Mouse (Mus musculus): ENCODE data around the gene Rexo1. TPM values are rescaled to one million over a fixed set of nuclear protein-coding genes. Genes with fewer than 3 reads are reported as not detected.

The Rexo1 gene
- polyA plus RNA-seq, 1 experiment from 2014 or later = 29.5 TPM

DNA sequence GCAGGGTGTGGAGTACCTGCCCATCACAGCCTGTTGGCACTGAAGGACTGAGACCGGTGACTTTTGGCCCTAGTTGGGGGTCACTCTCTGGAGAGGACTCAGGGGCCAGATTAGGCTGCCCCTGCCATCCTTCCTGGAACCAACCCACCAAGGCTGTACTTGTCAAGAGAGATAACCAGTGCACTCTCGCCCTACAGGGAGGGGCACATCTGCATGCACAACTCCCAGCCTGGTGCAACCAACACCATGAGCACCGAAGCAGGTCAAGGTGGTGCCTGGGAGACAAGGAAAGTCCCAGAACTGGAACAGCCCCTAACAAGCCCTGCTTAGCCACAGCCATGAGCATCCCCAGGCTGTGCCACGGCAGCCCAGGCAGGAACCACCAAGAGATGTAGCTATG, 14.4 kb downstream of the Rexo1 start:
- WGBS = 93% methylated on average over 4 of the region's 4 CpGs
- H3K4me2 ChIP-seq = no peak overlapping the region
- H3K27ac ChIP-seq = no peak overlapping the region
- H3K9ac ChIP-seq = no peak overlapping the region
- H3K4me1 ChIP-seq = peaks cover 6% of the 10 kb centered on the region
- no peak for ATAC-seq (replicated peaks; ENCODE audit: low FRiP score)
- H3K4me3 ChIP-seq (replicated peaks) = no peak overlapping the region
- no peaks in the 10 kb centered on the region for H3K9me3 ChIP-seq (replicated peaks)
- H3K27me3 ChIP-seq = no peaks in the 10 kb centered on the region
- H3K36me3 ChIP-seq = peaks cover 90% of the 10 kb centered on the region

DNA sequence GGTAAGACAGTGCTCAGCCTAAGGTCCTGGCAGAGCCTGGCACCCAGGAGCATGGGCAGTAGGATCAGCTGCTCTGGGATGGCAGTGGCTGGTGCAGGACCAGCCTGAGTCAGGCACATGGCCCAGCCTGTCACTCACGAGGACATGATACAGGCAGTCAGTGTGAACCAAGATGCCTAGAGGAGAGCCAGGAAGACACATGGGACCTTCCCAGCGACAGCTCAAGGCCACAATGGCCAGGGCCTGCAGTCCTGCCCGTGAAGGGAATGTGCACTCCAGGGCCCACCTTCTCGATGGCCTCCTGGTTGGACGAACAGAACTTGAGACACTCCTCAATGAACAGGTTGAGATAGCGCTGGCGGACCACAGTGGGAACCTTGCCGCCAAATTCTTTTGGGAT, 15.8 kb downstream of the Rexo1 start:
- Histone ChIP-seq H3K9me3 (replicated peaks) (no peaks in the 10 kb centered on the region), H3K4me3 (replicated peaks) (no peak overlapping the region), H3K27ac (no peak overlapping the region), H3K36me3 (peaks cover 97% of the 10 kb centered on the region), H3K4me1 (peaks cover 6% of the 10 kb centered on the region), H3K9ac (no peak overlapping the region), H3K27me3 (no peaks in the 10 kb centered on the region), H3K4me2 (no peak overlapping the region)
- 93% methylated on average over 8 of the region's 8 CpGs for WGBS
- ATAC-seq (replicated peaks; ENCODE audit: low FRiP score) = no peak

DNA sequence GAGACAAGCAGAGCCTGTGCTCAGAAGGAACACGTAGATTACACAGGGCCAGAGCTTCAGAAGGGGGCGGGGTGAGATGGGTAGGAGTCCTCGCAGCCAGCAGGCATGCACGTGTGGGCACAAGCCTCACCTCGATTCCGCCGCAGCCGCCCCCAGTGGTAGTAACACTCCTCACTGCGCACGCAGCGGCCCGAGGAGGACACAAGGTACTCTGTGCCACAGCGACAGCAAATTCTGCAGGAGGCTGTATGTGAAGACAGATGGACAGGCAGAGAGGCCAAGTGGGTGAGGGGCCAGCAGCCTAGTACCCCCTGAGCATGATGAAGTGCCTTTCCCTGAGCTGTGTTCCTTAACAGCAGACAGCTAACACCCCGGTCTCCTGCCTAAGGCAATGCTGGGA, 17.5 kb downstream of the Rexo1 start:
- 95% methylated on average over 14 of the region's 14 CpGs for WGBS
- ATAC-seq (replicated peaks; ENCODE audit: low FRiP score) = no peak
- no peak overlapping the region for H3K4me3 ChIP-seq (replicated peaks)
- H3K36me3 ChIP-seq = peaks cover 79% of the 10 kb centered on the region
- H3K4me2 ChIP-seq = no peak overlapping the region
- no peaks in the 10 kb centered on the region for H3K27me3 ChIP-seq
- no peak overlapping the region for H3K27ac ChIP-seq
- H3K9me3 ChIP-seq (replicated peaks) = no peaks in the 10 kb centered on the region
- no peak overlapping the region for H3K9ac ChIP-seq
- H3K4me1 ChIP-seq = peaks cover 16% of the 10 kb centered on the region

DNA sequence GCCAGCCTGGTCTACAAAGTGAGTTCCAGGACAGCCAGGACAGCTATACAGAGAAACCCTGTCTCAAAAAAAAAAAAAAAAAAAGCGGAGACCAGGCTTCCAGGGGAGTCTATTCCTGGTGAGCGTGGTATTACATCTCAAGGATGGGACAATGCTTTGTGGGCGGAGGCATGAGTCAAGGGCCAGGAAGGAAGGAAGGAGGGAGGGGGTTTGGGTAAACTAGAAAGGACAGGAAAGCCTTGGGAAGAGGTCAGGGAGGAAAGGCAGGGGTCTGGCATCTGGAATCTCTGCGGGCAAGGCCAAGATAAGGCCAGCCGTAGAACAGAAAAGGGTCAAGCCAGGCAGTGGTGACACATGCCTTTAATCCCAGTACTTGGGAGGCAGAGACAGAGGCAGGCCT, 21.9 kb downstream of the Rexo1 start:
- Histone ChIP-seq H3K9me3 (replicated peaks) (no peaks in the 10 kb centered on the region), H3K27me3 (peaks cover 33% of the 10 kb centered on the region), H3K9ac (no peak overlapping the region), H3K4me2 (peak overlapping the region; percentile 61), H3K4me1 (peaks cover 32% of the 10 kb centered on the region), H3K4me3 (replicated peaks) (no peak overlapping the region), H3K27ac (no peak overlapping the region), H3K36me3 (peaks cover 36% of the 10 kb centered on the region)
- ATAC-seq (replicated peaks; ENCODE audit: low FRiP score) = no peak
- 50% methylated on average over 5 of the region's 5 CpGs for WGBS

DNA sequence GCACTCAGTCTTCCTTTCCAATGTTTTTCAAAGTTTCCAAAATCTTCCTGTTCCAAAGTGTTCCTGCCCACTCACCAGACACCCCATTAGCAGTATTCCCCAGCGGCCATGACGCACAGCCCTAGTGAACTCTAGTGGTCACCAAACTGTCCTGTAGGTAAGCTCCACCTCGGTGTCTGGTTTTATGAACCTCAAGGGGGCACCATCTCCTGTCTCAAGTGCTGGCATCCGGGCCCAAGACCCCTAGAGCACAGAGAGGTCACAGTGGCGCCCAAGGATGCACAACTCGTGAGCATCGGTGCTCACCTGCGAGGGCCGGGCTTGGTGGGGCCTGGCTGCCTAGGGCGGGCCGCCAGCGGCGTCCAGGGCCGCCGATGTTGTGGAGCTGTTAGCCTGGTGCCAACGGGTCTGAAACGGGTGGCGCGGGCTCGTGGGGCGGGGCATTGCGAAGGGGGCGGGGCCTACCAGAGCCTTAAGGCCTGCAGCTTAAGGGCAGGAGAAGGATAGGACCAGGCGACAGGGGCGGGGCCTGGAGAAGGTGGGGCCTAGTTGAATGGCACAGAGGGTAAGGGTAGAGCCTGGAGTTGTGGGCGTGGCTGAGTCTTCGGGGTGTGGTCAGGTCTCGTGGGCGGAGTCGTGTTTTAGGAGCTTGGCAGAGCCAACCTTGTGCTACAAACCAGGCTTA, 22.5 kb downstream of the Rexo1 start, which contains the start of gene Atp8b3:
TSS of gene Atp8b3 (minus strand) at position 415 of the 685 bp plus-strand sequence.
- no peaks in the 10 kb centered on the region for H3K9me3 ChIP-seq (replicated peaks)
- H3K27ac ChIP-seq = peak within 1 kb of the TSS; percentile 66; the same call in 1 of the 2 replicates
- H3K36me3 ChIP-seq = peaks cover 29% of the 10 kb centered on the region
- peak; percentile 89 for ATAC-seq (replicated peaks; ENCODE audit: low FRiP score)
- peaks cover 35% of the 10 kb centered on the region for H3K27me3 ChIP-seq
- under 1% methylated on average over 30 of the region's 30 CpGs for WGBS
- H3K4me3 ChIP-seq (replicated peaks) = peak within 1 kb of the TSS; percentile 39
- peaks cover 32% of the 10 kb centered on the region for H3K4me1 ChIP-seq
- peak within 1 kb of the TSS; percentile 61 for H3K4me2 ChIP-seq
- H3K9ac ChIP-seq = no peak within 1 kb of the TSS

DNA sequence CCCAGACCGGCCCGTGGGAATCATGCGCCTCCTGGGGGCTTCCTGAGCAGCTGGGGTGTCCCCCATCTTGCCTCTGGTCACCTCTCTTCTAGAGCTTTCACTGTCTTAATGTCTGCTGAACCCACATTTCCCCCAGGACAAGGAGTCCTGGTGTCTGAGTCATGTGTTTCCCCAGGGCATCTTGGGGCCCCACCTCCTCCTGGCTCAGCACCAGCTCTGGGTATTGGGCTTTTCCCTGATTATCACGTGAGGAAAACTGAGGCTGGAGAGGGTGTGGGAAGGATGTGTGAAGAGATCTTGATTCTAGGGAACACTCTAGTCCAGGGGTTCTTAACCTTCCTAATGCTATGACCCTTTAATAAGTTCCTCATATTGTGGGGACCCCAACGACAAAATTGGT, 23.2 kb downstream of the Rexo1 start:
- no peak for ATAC-seq (replicated peaks; ENCODE audit: low FRiP score)
- no peak overlapping the region for H3K4me3 ChIP-seq (replicated peaks)
- 53% methylated on average over 5 of the region's 5 CpGs for WGBS
- H3K9ac ChIP-seq = no peak overlapping the region
- peaks cover 35% of the 10 kb centered on the region for H3K27me3 ChIP-seq
- no peak overlapping the region for H3K27ac ChIP-seq
- peaks cover 36% of the 10 kb centered on the region for H3K4me1 ChIP-seq
- peaks cover 22% of the 10 kb centered on the region for H3K36me3 ChIP-seq
- no peak overlapping the region for H3K4me2 ChIP-seq
- H3K9me3 ChIP-seq (replicated peaks) = no peaks in the 10 kb centered on the region

DNA sequence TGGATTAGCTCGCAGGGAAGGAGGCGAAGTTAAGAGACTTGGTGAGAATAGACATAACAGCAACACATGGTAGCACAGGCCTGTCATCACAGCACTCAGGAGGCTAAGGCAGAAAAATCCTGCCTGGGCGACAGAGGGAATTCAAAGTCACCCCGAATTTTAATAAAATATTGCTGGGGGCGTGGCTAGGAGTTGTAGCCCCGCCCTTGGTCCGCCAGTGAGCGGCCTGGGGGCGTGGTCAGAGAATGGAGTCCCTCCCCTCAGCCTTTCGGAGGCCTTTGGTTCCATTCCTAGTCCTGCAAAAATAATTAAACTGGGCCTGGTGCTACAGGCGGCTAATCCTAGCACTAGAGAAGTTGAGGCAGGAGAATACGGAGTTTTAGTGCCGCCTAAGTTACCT, 25.6 kb downstream of the Rexo1 start:
- H3K36me3 ChIP-seq = no peaks in the 10 kb centered on the region
- H3K27me3 ChIP-seq = peaks cover 35% of the 10 kb centered on the region
- 9% methylated on average over 13 of the region's 13 CpGs for WGBS
- H3K4me1 ChIP-seq = peaks cover 36% of the 10 kb centered on the region
- ATAC-seq (replicated peaks; ENCODE audit: low FRiP score) = no peak
- H3K4me3 ChIP-seq (replicated peaks) = no peak overlapping the region
- no peaks in the 10 kb centered on the region for H3K9me3 ChIP-seq (replicated peaks)
- no peak overlapping the region for H3K9ac ChIP-seq
- H3K27ac ChIP-seq = no peak overlapping the region
- peak overlapping the region; percentile 47 for H3K4me2 ChIP-seq

DNA sequence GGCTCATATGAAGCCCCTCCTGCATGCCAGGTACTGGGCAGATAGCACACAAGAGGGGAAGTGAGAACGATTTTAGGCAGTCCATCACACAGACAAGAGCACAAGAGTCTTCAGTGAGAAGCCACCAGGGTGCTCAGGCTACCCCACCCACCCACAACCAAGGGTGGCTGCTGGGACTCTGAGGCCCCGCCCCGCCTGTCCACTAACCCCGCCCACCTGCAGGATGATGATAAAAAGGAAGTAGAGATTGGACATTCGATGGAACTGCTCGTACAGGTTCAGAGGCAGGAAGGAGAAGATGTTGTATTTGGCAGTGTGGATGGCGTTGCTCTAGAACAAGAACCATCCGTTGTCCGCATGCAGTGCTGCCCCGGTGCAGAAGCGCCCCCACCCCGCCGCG, 26.3 kb downstream of the Rexo1 start:
- H3K9me3 ChIP-seq (replicated peaks) = no peaks in the 10 kb centered on the region
- H3K4me2 ChIP-seq = peak overlapping the region; percentile 47
- H3K36me3 ChIP-seq = no peaks in the 10 kb centered on the region
- no peak overlapping the region for H3K27ac ChIP-seq
- H3K4me1 ChIP-seq = peaks cover 33% of the 10 kb centered on the region
- H3K4me3 ChIP-seq (replicated peaks) = 0 out of 2 replicates have a peak overlapping the region, but pooled peaks have one; percentile 13
- 8% methylated on average over 14 of the region's 14 CpGs for WGBS
- peaks cover 35% of the 10 kb centered on the region for H3K27me3 ChIP-seq
- ATAC-seq (replicated peaks; ENCODE audit: low FRiP score) = no peak
- no peak overlapping the region for H3K9ac ChIP-seq

DNA sequence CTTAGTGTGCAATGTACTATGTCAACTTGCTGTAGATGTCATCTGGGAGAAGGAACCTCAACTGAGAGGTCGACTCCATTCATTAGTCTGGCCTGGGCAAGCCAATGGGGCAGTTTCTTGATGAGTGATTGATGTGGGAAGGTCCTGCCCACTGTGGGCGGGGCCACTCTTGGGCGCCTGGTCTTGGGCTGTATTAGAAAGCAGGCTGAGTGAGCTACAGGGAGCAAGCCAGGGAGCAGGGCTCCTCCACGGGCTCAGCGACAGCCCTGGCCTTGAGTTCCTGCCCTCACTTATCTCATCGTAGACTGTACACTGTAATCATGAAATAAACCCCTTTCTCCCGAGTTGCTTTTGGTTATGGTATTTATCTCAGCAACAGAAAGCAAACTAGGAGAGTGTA, 27.7 kb downstream of the Rexo1 start:
- peaks cover 35% of the 10 kb centered on the region for H3K27me3 ChIP-seq
- no peaks in the 10 kb centered on the region for H3K9me3 ChIP-seq (replicated peaks)
- no peak overlapping the region for H3K4me2 ChIP-seq
- H3K36me3 ChIP-seq = no peaks in the 10 kb centered on the region
- H3K9ac ChIP-seq = no peak overlapping the region
- H3K4me1 ChIP-seq = peaks cover 23% of the 10 kb centered on the region
- H3K27ac ChIP-seq = no peak overlapping the region
- H3K4me3 ChIP-seq (replicated peaks) = no peak overlapping the region
- WGBS = 13% methylated on average over 7 of the region's 7 CpGs
- ATAC-seq (replicated peaks; ENCODE audit: low FRiP score) = 0 out of 2 replicates have a peak, but pooled peaks have one; percentile 20

DNA sequence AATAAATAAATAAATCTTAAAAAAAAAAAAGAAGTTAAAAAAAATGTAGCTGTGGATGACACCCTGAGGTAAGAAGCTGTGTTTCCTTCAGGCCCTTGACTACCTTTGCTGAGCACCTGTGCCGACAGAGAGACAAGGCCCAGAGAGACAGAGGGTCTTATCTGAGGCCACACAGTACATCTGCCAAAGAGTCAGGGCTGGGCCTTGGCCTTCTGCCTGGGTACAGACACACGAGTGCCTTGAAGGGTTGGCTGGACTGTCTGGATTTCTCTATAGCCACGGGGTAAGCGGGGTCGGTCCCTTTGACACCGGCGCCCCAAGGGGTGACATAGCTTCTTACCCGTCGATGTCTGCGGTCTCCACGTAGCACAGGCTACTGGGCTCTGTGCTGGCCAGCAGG, 28.6 kb downstream of the Rexo1 start:
- no peaks in the 10 kb centered on the region for H3K36me3 ChIP-seq
- ATAC-seq (replicated peaks; ENCODE audit: low FRiP score) = no peak
- H3K4me2 ChIP-seq = no peak overlapping the region
- no peak overlapping the region for H3K27ac ChIP-seq
- H3K4me1 ChIP-seq = peaks cover 20% of the 10 kb centered on the region
- 88% methylated on average over 11 of the region's 11 CpGs for WGBS
- no peak overlapping the region for H3K4me3 ChIP-seq (replicated peaks)
- no peaks in the 10 kb centered on the region for H3K9me3 ChIP-seq (replicated peaks)
- H3K9ac ChIP-seq = no peak overlapping the region
- H3K27me3 ChIP-seq = peaks cover 28% of the 10 kb centered on the region

DNA sequence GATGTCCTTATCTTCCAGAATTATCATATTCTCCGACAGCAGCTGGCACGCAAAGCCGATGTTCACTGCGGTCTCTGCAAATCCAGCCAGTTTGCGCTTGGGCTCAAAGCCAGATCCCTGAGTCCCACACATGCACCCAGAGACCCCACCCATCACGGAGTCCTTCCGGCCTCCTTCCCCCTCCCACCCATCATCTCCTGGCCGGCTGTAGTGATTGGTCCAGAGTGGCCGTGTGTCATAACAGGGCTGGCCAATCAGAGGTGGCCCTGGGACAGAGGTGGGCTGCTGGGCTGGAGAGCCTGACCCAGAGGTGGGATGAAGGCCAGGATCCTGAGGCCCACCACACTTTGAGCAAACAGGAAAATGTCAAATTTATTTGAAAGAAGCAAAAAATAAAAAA, 35.2 kb downstream of the Rexo1 start:
- Histone ChIP-seq H3K36me3 (no peaks in the 10 kb centered on the region), H3K9me3 (replicated peaks) (no peaks in the 10 kb centered on the region), H3K4me1 (peaks cover 6% of the 10 kb centered on the region; the same call in 1 of the 2 replicates), H3K27me3 (no peaks in the 10 kb centered on the region), H3K4me2 (peak overlapping the region; percentile 46), H3K4me3 (replicated peaks) (peak overlapping the region; percentile 21), H3K27ac (no peak overlapping the region), H3K9ac (no peak overlapping the region)
- no peak; the same call in 1 of the 2 replicates for ATAC-seq (replicated peaks; ENCODE audit: low FRiP score)
- WGBS = 30% methylated on average over 9 of the region's 9 CpGs

DNA sequence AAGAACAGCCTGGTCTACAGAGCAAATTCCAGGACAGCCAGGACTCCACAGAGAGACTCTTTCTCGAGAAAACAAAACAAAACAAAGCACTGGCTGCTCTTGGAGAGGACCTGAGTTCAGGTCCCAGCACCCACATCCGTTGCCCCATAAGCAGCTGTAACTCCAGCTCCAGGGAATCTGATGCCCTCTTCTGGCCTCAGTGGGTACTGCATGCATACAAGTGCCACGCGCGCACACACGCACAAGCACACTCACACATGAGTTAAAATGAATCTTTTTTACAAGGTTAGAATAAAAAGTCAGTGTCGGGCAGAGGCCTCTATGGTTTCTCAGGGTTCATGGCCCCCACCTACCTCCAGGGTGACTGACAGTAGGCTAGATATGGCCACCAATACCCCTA, 38.1 kb downstream of the Rexo1 start:
- WGBS = 92% methylated on average over 7 of the region's 7 CpGs
- H3K4me2 ChIP-seq = no peak overlapping the region

DNA sequence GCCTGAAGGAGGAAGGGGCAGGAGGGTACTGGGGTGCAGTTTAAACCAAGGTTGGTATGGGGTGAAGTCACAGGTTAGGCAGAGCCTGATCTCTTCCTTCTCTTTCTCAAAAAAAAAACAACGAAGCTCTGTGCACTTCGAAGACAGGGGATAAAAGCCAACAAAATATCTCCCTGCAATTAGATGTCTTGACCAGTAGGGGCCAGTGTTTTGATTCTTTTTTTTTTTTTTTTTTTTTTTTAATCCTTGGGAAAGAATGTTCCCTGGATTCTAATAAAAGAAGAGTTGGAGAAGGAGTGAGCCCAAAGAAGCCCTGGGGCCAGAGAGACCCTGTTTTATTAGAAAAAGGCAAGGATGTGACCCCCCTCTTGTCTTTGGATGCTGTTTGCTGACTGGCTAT, 42.1 kb downstream of the Rexo1 start:
- Histone ChIP-seq H3K36me3 (no peaks in the 10 kb centered on the region), H3K4me3 (replicated peaks) (no peak overlapping the region), H3K4me2 (no peak overlapping the region), H3K27ac (no peak overlapping the region), H3K27me3 (peaks cover 17% of the 10 kb centered on the region), H3K4me1 (peaks cover 2% of the 10 kb centered on the region), H3K9ac (no peak overlapping the region), H3K9me3 (replicated peaks) (no peaks in the 10 kb centered on the region; the same call in 1 of the 2 replicates)
- WGBS = 75% methylated on average over 2 of the region's 2 CpGs
- ATAC-seq (replicated peaks; ENCODE audit: low FRiP score) = no peak

More for the DNA sequence above, 38.1 kb downstream of the Rexo1 start:
- Histone ChIP-seq H3K9me3 (replicated peaks) (no peaks in the 10 kb centered on the region; the same call in 1 of the 2 replicates), H3K4me3 (replicated peaks) (no peak overlapping the region), H3K9ac (no peak overlapping the region), H3K27ac (no peak overlapping the region), H3K4me1 (peaks cover 6% of the 10 kb centered on the region; the same call in 1 of the 2 replicates), H3K27me3 (no peaks in the 10 kb centered on the region), H3K36me3 (no peaks in the 10 kb centered on the region)
- no peak for ATAC-seq (replicated peaks; ENCODE audit: low FRiP score)

Measured in kidney, embryonic 15.5 days (tissue).